Mouse (Mus musculus): ENCODE measurements around the gene Fam172a. TPM values are rescaled to one million over a fixed set of nuclear protein-coding genes. Genes with fewer than 3 reads are reported as not detected.

The Fam172a gene
- total RNA-seq, 1 experiment from 2014 or later, result 21.0 TPM

GRCm38 (mm10) chr13:78198871-78199641, 497.2 kb downstream of the Fam172a start:
- DNase-seq, result peak; percentile 77

GRCm38 (mm10) chr13:78199642-78200160, 497.9 kb downstream of the Fam172a start, which contains the start of gene Nr2f1:
TSS of gene Nr2f1 (minus strand) at chr13:78199757.
- no peak for DNase-seq

- DNase-seq, result peak; percentile 79
These were observed 498.6 kb downstream of the Fam172a start for GRCm38 (mm10) chr13:78200407-78200806.

- peak; percentile 94 for DNase-seq
These were observed 499.4 kb downstream of the Fam172a start for GRCm38 (mm10) chr13:78200991-78201870.

GRCm38 (mm10) chr13:78201871-78202565, 500.2 kb downstream of the Fam172a start:
- DNase-seq, result no peak

- peak; percentile 64 for DNase-seq
These were observed 500.9 kb downstream of the Fam172a start for GRCm38 (mm10) chr13:78202574-78203347.

- peak; percentile 81 for DNase-seq
These were observed 501.7 kb downstream of the Fam172a start for GRCm38 (mm10) chr13:78203348-78204061.

- no peak for DNase-seq
These were observed 503.6 kb downstream of the Fam172a start for GRCm38 (mm10) chr13:78205426-78205825.

- DNase-seq, result no peak
These were observed 505.1 kb downstream of the Fam172a start for GRCm38 (mm10) chr13:78206891-78207430.

- DNase-seq, result peak; percentile 62
These were observed 506.2 kb downstream of the Fam172a start for GRCm38 (mm10) chr13:78207796-78208645.

- DNase-seq, result no peak
These were observed 507.0 kb downstream of the Fam172a start for GRCm38 (mm10) chr13:78208689-78209410.

GRCm38 (mm10) chr13:78209611-78210028, 507.8 kb downstream of the Fam172a start:
- peak; percentile 34 for DNase-seq

GRCm38 (mm10) chr13:78210029-78210747, 508.4 kb downstream of the Fam172a start:
- peak; percentile 69 for DNase-seq

- DNase-seq, result peak; percentile 24
These were observed 508.9 kb downstream of the Fam172a start for GRCm38 (mm10) chr13:78210748-78211089.

GRCm38 (mm10) chr13:78211231-78212010, 509.6 kb downstream of the Fam172a start:
- DNase-seq, result no peak

GRCm38 (mm10) chr13:78212111-78212510, 510.3 kb downstream of the Fam172a start:
- DNase-seq, result no peak

GRCm38 (mm10) chr13:78213155-78213554, 511.3 kb downstream of the Fam172a start:
- no peak for DNase-seq
